Mouse (Mus musculus): ENCODE results near the gene Rgs9. TPM values are rescaled to one million over a fixed set of nuclear protein-coding genes. Genes with fewer than 3 reads are reported as not detected.

Gene Rgs9
- polyA plus RNA-seq, 1 experiment = 2.9 TPM

GRCm38 (mm10) chr11:109339155-109339938, 41.4 kb upstream of the Rgs9 start:
- 95% methylated on average over 8 of the region's 8 CpGs for WGBS
- H3K4me1 ChIP-seq (ENCODE audit: control insufficient read depth, insufficient read depth, insufficient read length, low read length) = peaks cover 11% of the 10 kb centered on the region
- TF ChIP-seq CTCF (IDR thresholded peaks at IDR 0.05; ENCODE audit: extremely low read depth, insufficient read length, insufficient replicate concordance, low read depth, low read length) = no peak
- H3K27me3 ChIP-seq (ENCODE audit: control insufficient read depth, insufficient read depth, low read length) = no peaks in the 10 kb centered on the region
- H3K4me3 ChIP-seq (ENCODE audit: low read depth, low read length) = no peak overlapping the region
- no peaks in the 10 kb centered on the region for H3K36me3 ChIP-seq (ENCODE audit: control insufficient read depth, insufficient read depth, low read length)
- H3K27ac ChIP-seq (ENCODE audit: insufficient read depth, low read depth, low read length) = no peak overlapping the region

DNA sequence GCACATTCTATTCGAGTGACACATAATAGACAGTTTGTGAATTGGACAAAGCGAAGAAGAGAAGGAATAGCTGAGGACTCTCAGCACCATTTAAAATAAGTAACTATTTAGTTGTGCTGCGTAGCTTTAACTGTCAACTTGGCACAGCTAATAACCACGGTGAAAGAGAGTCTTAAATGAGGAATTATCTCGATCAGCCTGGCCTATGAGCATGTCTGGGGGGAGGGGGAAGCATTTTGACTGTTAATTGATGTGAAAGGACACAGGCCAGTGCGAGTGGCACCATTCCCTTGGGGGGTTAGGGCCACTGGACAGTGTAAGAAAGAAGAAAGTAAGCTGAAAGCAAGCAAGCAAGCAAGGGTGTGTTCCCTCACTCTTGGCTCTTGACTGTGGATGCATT, 38.0 kb upstream of the Rgs9 start:
- H3K27me3 ChIP-seq (ENCODE audit: control insufficient read depth, insufficient read depth, low read length) = no peaks in the 10 kb centered on the region
- H3K4me3 ChIP-seq (ENCODE audit: low read depth, low read length) = no peak overlapping the region
- no peaks in the 10 kb centered on the region for H3K36me3 ChIP-seq (ENCODE audit: control insufficient read depth, insufficient read depth, low read length)
- no peak for TF ChIP-seq CTCF (IDR thresholded peaks at IDR 0.05; ENCODE audit: extremely low read depth, insufficient read length, insufficient replicate concordance, low read depth, low read length)
- TF ChIP-seq POLR2A (IDR thresholded peaks at IDR 0.05; ENCODE audit: low read depth, low read length) = no peak
- H3K4me1 ChIP-seq (ENCODE audit: control insufficient read depth, insufficient read depth, insufficient read length, low read length) = peaks cover 7% of the 10 kb centered on the region; the same call in 1 of the 2 replicates
- no peak overlapping the region for H3K27ac ChIP-seq (ENCODE audit: insufficient read depth, low read depth, low read length)
- 60% methylated on average over 6 of the region's 6 CpGs for WGBS

GRCm38 (mm10) chr11:109334773-109335172, 36.8 kb upstream of the Rgs9 start:
- Histone ChIP-seq H3K4me1 (ENCODE audit: control insufficient read depth, insufficient read depth, insufficient read length, low read length) (peaks cover 10% of the 10 kb centered on the region; the same call in 1 of the 2 replicates), H3K27ac (ENCODE audit: insufficient read depth, low read depth, low read length) (no peak overlapping the region), H3K36me3 (ENCODE audit: control insufficient read depth, insufficient read depth, low read length) (no peaks in the 10 kb centered on the region), H3K4me3 (ENCODE audit: low read depth, low read length) (no peak overlapping the region), H3K27me3 (ENCODE audit: control insufficient read depth, insufficient read depth, low read length) (no peaks in the 10 kb centered on the region)
- TF ChIP-seq CTCF (IDR thresholded peaks at IDR 0.05; ENCODE audit: extremely low read depth, insufficient read length, insufficient replicate concordance, low read depth, low read length) (no peak), POLR2A (IDR thresholded peaks at IDR 0.05; ENCODE audit: low read depth, low read length) (no peak)
- 87% methylated on average over 4 of the region's 4 CpGs for WGBS

GRCm38 (mm10) chr11:109332722-109333121, 34.8 kb upstream of the Rgs9 start:
- no peaks in the 10 kb centered on the region for H3K36me3 ChIP-seq (ENCODE audit: control insufficient read depth, insufficient read depth, low read length)
- TF ChIP-seq POLR2A (IDR thresholded peaks at IDR 0.05; ENCODE audit: low read depth, low read length) (no peak), CTCF (IDR thresholded peaks at IDR 0.05; ENCODE audit: extremely low read depth, insufficient read length, insufficient replicate concordance, low read depth, low read length) (no peak)
- H3K4me3 ChIP-seq (ENCODE audit: low read depth, low read length) = no peak overlapping the region
- 73% methylated on average over 6 of the region's 6 CpGs for WGBS
- peaks cover 10% of the 10 kb centered on the region; the same call in 1 of the 2 replicates for H3K4me1 ChIP-seq (ENCODE audit: control insufficient read depth, insufficient read depth, insufficient read length, low read length)
- no peaks in the 10 kb centered on the region for H3K27me3 ChIP-seq (ENCODE audit: control insufficient read depth, insufficient read depth, low read length)
- no peak overlapping the region for H3K27ac ChIP-seq (ENCODE audit: insufficient read depth, low read depth, low read length)

DNA sequence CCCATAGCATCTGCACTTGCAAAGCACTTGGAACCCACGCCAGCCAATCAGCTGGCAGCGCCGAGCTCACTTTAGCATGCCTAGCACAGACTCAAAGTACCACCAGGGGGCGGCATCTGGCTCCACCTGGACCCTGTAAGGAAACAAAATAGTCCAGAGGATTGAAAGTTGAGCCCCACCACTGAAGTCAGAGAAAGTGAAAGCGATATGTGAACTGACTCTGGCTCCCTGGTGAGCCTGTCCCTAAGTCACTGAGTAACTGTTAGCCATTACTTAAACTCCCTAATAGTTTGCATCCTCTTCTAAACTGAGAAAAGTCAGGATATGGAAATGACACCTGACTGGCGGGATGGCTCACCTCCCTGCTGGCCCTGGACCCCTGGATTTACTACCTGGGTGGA, 33.5 kb upstream of the Rgs9 start:
- Histone ChIP-seq H3K4me3 (ENCODE audit: low read depth, low read length) (peak overlapping the region; percentile 62), H3K4me1 (ENCODE audit: control insufficient read depth, insufficient read depth, insufficient read length, low read length) (peaks cover 10% of the 10 kb centered on the region; the same call in 1 of the 2 replicates), H3K27me3 (ENCODE audit: control insufficient read depth, insufficient read depth, low read length) (no peaks in the 10 kb centered on the region), H3K36me3 (ENCODE audit: control insufficient read depth, insufficient read depth, low read length) (no peaks in the 10 kb centered on the region), H3K27ac (ENCODE audit: insufficient read depth, low read depth, low read length) (peak overlapping the region; percentile 54)
- WGBS = 2% methylated on average over 6 of the region's 6 CpGs
- TF ChIP-seq POLR2A (IDR thresholded peaks at IDR 0.05; ENCODE audit: low read depth, low read length) (no peak), CTCF (IDR thresholded peaks at IDR 0.05; ENCODE audit: extremely low read depth, insufficient read length, insufficient replicate concordance, low read depth, low read length) (peak; percentile 89; the same call in 1 of the 2 replicates)

- Histone ChIP-seq H3K27me3 (ENCODE audit: control insufficient read depth, insufficient read depth, low read length) (no peaks in the 10 kb centered on the region), H3K27ac (ENCODE audit: insufficient read depth, low read depth, low read length) (no peak overlapping the region), H3K36me3 (ENCODE audit: control insufficient read depth, insufficient read depth, low read length) (no peaks in the 10 kb centered on the region), H3K4me3 (ENCODE audit: low read depth, low read length) (no peak overlapping the region), H3K4me1 (ENCODE audit: control insufficient read depth, insufficient read depth, insufficient read length, low read length) (peaks cover 10% of the 10 kb centered on the region; the same call in 1 of the 2 replicates)
- WGBS = 19% methylated on average over 17 of the region's 17 CpGs
- TF ChIP-seq POLR2A (IDR thresholded peaks at IDR 0.05; ENCODE audit: low read depth, low read length) = no peak
- TF ChIP-seq CTCF (IDR thresholded peaks at IDR 0.05; ENCODE audit: extremely low read depth, insufficient read length, insufficient replicate concordance, low read depth, low read length) = no peak
Observed at GRCm38 (mm10) chr11:109330706-109331393, 32.9 kb upstream of the Rgs9 start.

DNA sequence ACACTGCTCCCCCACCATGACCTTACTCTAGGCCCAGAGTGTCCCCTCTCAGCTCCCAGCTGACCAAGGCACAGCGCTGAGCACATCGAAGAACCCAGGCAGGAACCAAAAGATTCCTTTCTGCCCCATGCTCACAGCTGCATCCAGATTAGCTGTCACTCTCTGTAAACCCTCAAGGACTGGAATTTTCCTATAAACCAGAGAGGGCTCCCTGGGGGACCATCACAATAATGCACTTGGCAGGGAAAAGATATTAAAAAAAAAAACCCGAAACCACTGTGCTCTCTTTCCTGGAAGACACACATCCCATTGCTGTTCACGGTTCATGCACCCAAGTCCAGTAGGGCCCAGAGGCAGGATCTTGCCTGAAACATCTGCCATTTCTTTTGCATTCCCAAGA, 31.4 kb upstream of the Rgs9 start:
- Histone ChIP-seq H3K36me3 (ENCODE audit: control insufficient read depth, insufficient read depth, low read length) (no peaks in the 10 kb centered on the region), H3K27ac (ENCODE audit: insufficient read depth, low read depth, low read length) (no peak overlapping the region), H3K27me3 (ENCODE audit: control insufficient read depth, insufficient read depth, low read length) (no peaks in the 10 kb centered on the region), H3K4me3 (ENCODE audit: low read depth, low read length) (no peak overlapping the region), H3K4me1 (ENCODE audit: control insufficient read depth, insufficient read depth, insufficient read length, low read length) (peaks cover 10% of the 10 kb centered on the region; the same call in 1 of the 2 replicates)
- 73% methylated on average over 4 of the region's 4 CpGs for WGBS
- TF ChIP-seq CTCF (IDR thresholded peaks at IDR 0.05; ENCODE audit: extremely low read depth, insufficient read length, insufficient replicate concordance, low read depth, low read length) = no peak
- no peak for TF ChIP-seq POLR2A (IDR thresholded peaks at IDR 0.05; ENCODE audit: low read depth, low read length)

All from small intestine, adult 2 months (tissue).